Mouse (Mus musculus) left cerebral cortex, adult 6 months (tissue): ENCODE measurements around the gene Zfp280c. TPM values are rescaled to one million over a fixed set of nuclear protein-coding genes. Genes with fewer than 3 reads are reported as not detected.

Source experiments
- long read RNA-seq, 2 experiments: library from polyadenylated mRNA; unstranded; transcript quantifications; one replicate each; pipeline ENCODE4 v2.0.0; 2019 to 2020
- polyA plus RNA-seq: library from polyadenylated mRNA; unstranded; fragments of <200 nt; fragmentation: Nextera tagmentation; gene quantifications from 2 replicates; pipeline ENCODE4 v1.2.3, GENCODE M21; 2021

The Zfp280c gene
- polyA plus RNA-seq = 2.9 and 4.2 TPM in 2 replicates
- long read RNA-seq, experiment 1, full-length matches to known transcripts = 6 of 25 reads
- long read RNA-seq, experiment 1, partial matches to known transcripts = 12 of 25 reads
- long read RNA-seq, experiment 1, other reads (novel, unspliced or antisense) = 7 of 25 reads
- long read RNA-seq, experiment 2, partial matches to known transcripts = 1 of 4 reads
- long read RNA-seq, experiment 2, other reads (novel, unspliced or antisense) = 2 of 4 reads

DNA sequence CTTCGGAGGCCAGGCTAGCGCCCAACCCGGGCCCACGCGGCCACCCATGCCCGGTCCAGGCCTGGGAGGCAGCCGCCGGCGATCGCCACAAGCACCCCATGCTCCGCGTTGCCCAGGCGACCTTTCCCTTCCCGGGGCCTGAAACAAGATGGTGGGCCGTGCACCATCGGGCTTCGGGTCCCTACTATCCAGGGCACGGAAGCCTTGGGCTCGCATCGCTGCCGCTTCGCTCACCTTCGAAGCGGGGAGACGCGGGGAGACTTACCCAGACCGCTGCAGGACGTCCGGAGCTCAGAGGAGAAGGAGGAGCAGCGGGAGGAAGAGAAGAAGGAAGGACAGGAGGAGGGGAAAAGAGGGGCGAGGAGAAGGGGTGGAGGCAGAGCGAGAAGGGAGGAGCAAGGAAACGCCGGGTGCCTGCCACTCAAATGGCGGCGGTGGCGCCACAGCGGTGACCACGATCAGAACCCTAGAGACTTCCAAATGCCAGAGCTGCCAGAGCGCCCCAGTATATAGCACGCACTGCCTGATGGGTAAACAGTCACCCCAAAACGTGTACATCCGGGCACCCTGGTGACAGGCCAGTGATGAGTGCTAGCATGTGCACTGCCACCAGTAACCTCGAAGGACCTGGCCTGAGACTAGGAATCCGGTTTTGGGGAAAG, at the start of gene Zfp280c:
Gene Zfp280c, minus strand, starts transcription at position 406 of the 662 bp plus-strand sequence.

DNA sequence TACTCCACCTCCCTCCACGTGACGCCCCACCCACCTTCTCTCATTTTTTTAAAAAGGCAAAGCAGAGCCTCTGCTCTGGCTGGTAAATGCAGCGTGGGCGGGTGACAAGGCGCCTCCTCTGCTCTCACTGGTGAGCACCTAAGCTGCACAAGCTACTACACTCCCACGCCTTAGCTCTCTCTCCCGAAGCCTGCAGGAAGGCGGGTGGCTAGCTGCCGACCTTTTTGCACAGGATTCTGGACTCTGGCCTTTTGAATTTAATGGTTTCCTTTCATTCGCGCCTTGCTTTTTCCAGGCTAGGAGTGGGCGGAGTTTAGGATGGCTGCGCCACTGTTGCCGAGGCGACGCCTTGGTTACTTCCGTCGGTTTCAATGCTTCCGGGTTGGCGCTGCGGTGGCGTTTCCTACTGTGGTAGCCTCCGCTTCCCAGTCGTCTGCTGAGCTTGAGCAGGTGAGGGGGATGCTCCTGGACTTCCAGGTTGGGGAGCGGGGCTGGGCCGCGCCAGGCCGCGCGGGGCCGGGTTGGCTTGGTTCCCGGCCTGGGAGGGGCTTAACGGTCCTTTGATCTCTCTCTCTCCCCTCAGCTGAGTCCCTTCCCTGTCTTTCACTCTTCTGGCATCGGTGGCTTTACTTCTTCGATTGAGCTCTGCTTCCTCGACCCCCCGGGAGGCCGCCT, 29.2 kb upstream of the Zfp280c start, which contains the start of gene Slc25a14:
Gene Slc25a14, plus strand, starts transcription at position 35 of the 675 bp plus-strand sequence.

DNA sequence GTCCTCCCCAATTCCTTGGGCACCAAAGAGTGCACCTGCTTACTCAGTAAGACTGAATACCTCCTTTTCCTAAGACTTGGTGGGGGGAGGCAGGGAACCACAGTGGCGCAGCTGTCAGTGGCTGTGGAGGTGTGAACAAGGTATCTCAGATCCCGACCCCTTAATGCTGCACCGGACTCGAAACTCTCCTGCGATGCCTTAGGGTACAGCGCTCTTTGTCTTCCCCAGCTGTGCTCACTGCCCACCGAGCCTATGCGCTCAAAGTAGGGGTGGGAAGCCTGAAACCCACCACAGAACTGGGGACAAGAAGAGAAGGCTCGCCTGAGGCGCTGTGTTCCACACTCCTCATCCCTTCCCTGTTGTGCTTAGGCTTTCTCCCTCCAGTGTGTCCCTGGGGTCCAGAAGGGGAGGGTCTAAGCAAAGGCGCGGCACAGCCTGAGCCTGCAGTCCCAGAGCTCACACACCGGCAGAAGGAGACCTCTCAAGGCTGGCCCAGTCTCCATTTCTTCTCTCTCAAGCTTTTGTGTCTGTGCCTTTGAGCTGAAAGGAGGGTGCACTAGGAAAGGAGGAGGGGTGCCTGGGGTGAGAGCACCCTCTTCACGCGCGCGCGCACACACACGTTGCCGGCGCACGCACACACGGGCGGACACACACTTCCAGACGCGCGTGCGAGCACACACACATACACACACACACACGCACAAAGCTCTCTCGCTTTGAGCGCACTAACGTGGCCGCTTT, 75.3 kb downstream of the Zfp280c start, which contains the start of gene Rab33a:
Gene Rab33a, plus strand, starts transcription at position 478 of the 741 bp plus-strand sequence.

DNA sequence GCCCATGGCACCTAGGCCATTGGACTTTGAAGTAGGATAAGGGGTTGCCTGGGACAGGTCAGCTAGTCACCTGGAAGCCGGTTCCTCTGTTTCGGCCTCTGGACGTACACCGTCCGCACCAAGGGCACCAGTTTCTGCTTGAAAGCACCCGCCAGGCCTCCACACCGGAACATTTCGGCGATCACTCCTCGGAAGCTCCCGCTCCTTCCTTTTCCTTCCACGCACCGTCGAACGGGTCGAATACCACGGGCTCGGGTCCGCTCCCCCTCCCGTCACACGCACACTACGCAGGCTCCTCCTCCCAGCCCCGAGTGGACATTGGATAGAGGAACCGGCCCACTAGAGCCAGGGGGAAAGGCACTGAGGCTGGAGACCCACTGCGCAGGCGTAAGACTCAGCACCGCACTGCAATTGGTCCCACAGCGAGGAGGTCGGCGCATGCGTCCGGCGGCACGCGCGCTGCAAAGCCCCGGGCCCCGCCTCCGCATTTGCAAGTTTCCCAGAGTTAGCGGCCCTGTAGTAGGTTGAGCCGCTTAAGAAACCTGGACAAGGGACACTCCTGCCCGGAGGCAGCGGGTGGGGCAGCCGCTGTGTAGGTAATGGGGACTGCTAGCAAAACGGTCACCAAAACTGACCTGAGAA, 81.0 kb downstream of the Zfp280c start, which contains the start of gene Aifm1:
Gene Aifm1, minus strand, starts transcription at position 398 of the 642 bp plus-strand sequence.

Other genes starting within 250 kb of the Zfp280c start
- 0.13 and 0.51 TPM in 2 replicates for gene Elf4, start 131.4 kb downstream of the Zfp280c start, polyA plus RNA-seq
- gene Aifm1, start 80.9 kb downstream of the Zfp280c start, polyA plus RNA-seq = 22.1 and 26.6 TPM in 2 replicates
- 62.3 and 80.0 TPM in 2 replicates for gene Rab33a, start 75.2 kb downstream of the Zfp280c start, polyA plus RNA-seq
- gene Slc25a14, start 28.9 kb upstream of the Zfp280c start, polyA plus RNA-seq = 76.8 and 83.1 TPM in 2 replicates
- gene Gpr119, start 80.0 kb upstream of the Zfp280c start, polyA plus RNA-seq = not detected in 2 replicates
- gene Rbmx2, start 100.5 kb upstream of the Zfp280c start, polyA plus RNA-seq = 13.5 and 15.4 TPM in 2 replicates